Mouse (Mus musculus) stomach, postnatal 0 days (tissue): ENCODE results near the gene Fbxl12. TPM values are rescaled to one million over a fixed set of nuclear protein-coding genes. Genes with fewer than 3 reads are reported as not detected.

Source experiments
- ATAC-seq: fragments of 200-750 bp; cut with Nextera tagmentation; 2 replicates; pipeline ENCODE4 v1.8.0; 2017; ENCODE audit not compliant: low FRiP score, low TSS enrichment
- DNase-seq: peaks from one replicate; pipeline ENCODE4 v3.0.0-alpha.2; 2016; ENCODE audit warnings: low spot score
- H3K27ac ChIP-seq: fragments of 300-500 bp; sonication (generic); replicated peaks from 2 replicates; pipeline ENCODE4 v1.5.1; 2014; ENCODE audit warnings: mild to moderate bottlenecking, control low read depth
- H3K27me3 ChIP-seq: fragments of 300-500 bp; sonication (generic); 2 replicates; pipeline ENCODE4 v1.6.1; 2014; ENCODE audit warnings: low read length; ENCODE audit not compliant: control insufficient read depth, insufficient read depth
- H3K36me3 ChIP-seq: fragments of 300-500 bp; sonication (generic); 2 replicates; pipeline ENCODE4 v1.6.1; 2014; ENCODE audit warnings: low read length, mixed read lengths; ENCODE audit not compliant: control insufficient read depth, insufficient read depth
- H3K4me1 ChIP-seq: fragments of 300-500 bp; sonication (generic); replicated peaks from 2 replicates; pipeline ENCODE4 v1.6.1; 2014; ENCODE audit warnings: antibody characterized with exemption; ENCODE audit not compliant: control insufficient read depth, insufficient read depth
- H3K4me2 ChIP-seq: fragments of 300-500 bp; sonication (generic); replicated peaks from 2 replicates; pipeline ENCODE4 v1.6.1; 2014; ENCODE audit warnings: low read depth, mild to moderate bottlenecking, control low read depth, moderate library complexity
- H3K4me3 ChIP-seq: fragments of 300-500 bp; sonication (generic); 2 replicates; pipeline ENCODE4 v1.5.1; 2014; ENCODE audit warnings: low read depth, low read length, control low read depth
- H3K9ac ChIP-seq: fragments of 300-500 bp; sonication (generic); 2 replicates; pipeline ENCODE4 v1.6.1; 2014; ENCODE audit warnings: mild to moderate bottlenecking, low read length, control low read depth, mixed read lengths
- H3K9me3 ChIP-seq: fragments of 300-500 bp; sonication (generic); 2 replicates; pipeline ENCODE4 v1.6.1; 2016; ENCODE audit warnings: low read length; ENCODE audit not compliant: control insufficient read depth
- CTCF ChIP-seq: IDR thresholded peaks from 2 replicates; pipeline ENCODE4 v1.5.1; 2016; ENCODE audit warnings: antibody characterized with exemption, low read depth, mild to moderate bottlenecking, moderate library complexity
- EP300 ChIP-seq: optimal IDR thresholded peaks from 2 replicates; pipeline ENCODE3; 2016; ENCODE audit warnings: antibody characterized with exemption
- WGBS: fragments of 180-500 bp; shearing (Covaris S2); extraction: QIAGEN DNeasy Blood & Tissue Kit; methylation state at CpG from one replicate; pipeline ENCODE4 v1.1.7; 2014; 5-methylcytosine and 5-hydroxymethylcytosine counted together
- polyA plus RNA-seq: library from polyadenylated mRNA; unstranded; fragments of >200 nt; fragmentation: Nextera tagmentation; extraction: Ambion mirVana; gene quantifications from 2 replicates; pipeline ENCODE4 v1.2.1, GENCODE M21; 2015

The Fbxl12 gene
- polyA plus RNA-seq, 1 experiment from 2014 or later: 7.2 TPM

GRCm38 (mm10) chr9:20643781-20644180 lies 786 bp downstream of the Fbxl12 start:
- Histone ChIP-seq H3K4me3 (peak overlapping the region; percentile 79), H3K4me2 (peak overlapping the region; percentile 94), H3K27ac (peak overlapping the region; percentile 91), H3K27me3 (no peaks in the 10 kb centered on the region), H3K36me3 (peaks cover 3% of the 10 kb centered on the region), H3K9me3 (no peaks in the 10 kb centered on the region), H3K4me1 (no peaks in the 10 kb centered on the region), H3K9ac (peak overlapping the region; percentile 65)
- ATAC-seq (no peak), DNase-seq (no peak)
- 4% methylated on average over 13 of the region's 13 CpGs for WGBS
- no peak for TF ChIP-seq EP300
- no peak for TF ChIP-seq CTCF

- peak overlapping the region; percentile 65 for H3K9ac ChIP-seq
- peak; percentile 91 for ATAC-seq
- WGBS: 0% methylated on average over 30 of the region's 30 CpGs
- H3K4me3 ChIP-seq: peak overlapping the region; percentile 79
- peak; percentile 92 for DNase-seq
- peaks cover 10% of the 10 kb centered on the region for H3K36me3 ChIP-seq
- H3K27me3 ChIP-seq: no peaks in the 10 kb centered on the region
- no peaks in the 10 kb centered on the region for H3K9me3 ChIP-seq
- TF ChIP-seq EP300 (no peak), CTCF (peak; percentile 39; the same call in 1 of the 2 replicates)
- no peaks in the 10 kb centered on the region for H3K4me1 ChIP-seq
- peak overlapping the region; percentile 91 for H3K27ac ChIP-seq
- peak overlapping the region; percentile 94 for H3K4me2 ChIP-seq
Measured at GRCm38 (mm10) chr9:20642896-20643466, 1.6 kb downstream of the Fbxl12 start.

GRCm38 (mm10) chr9:20642101-20642895 lies 2.3 kb downstream of the Fbxl12 start, which contains the start of gene Ubl5:
TSS of gene Ubl5 (plus strand) at chr9:20642878.
- Histone ChIP-seq H3K27ac (peak within 1 kb of the TSS; percentile 91), H3K9ac (peak within 1 kb of the TSS; percentile 89), H3K4me3 (peak within 1 kb of the TSS; percentile 79), H3K27me3 (no peaks in the 10 kb centered on the region), H3K4me1 (no peaks in the 10 kb centered on the region), H3K9me3 (no peaks in the 10 kb centered on the region), H3K4me2 (peak within 1 kb of the TSS; percentile 94), H3K36me3 (peaks cover 14% of the 10 kb centered on the region)
- WGBS: 1% methylated on average over 51 of the region's 51 CpGs
- no peak for TF ChIP-seq EP300
- TF ChIP-seq CTCF: no peak
- peak; percentile 91 for DNase-seq
- ATAC-seq: peak; percentile 85

GRCm38 (mm10) chr9:20641501-20641900 lies 3.1 kb downstream of the Fbxl12 start:
- H3K27me3 ChIP-seq: no peaks in the 10 kb centered on the region
- ATAC-seq (no peak), DNase-seq (no peak)
- TF ChIP-seq CTCF (no peak), EP300 (no peak)
- peak overlapping the region; percentile 83; the same call in 1 of the 2 replicates for H3K27ac ChIP-seq
- peak overlapping the region; percentile 79 for H3K4me3 ChIP-seq
- H3K4me2 ChIP-seq: peak overlapping the region; percentile 94
- H3K9me3 ChIP-seq: no peaks in the 10 kb centered on the region
- no peaks in the 10 kb centered on the region for H3K4me1 ChIP-seq
- WGBS: 8% methylated on average over 6 of the region's 6 CpGs
- peak overlapping the region; percentile 89 for H3K9ac ChIP-seq
- peaks cover 16% of the 10 kb centered on the region for H3K36me3 ChIP-seq

- DNase-seq (no peak), ATAC-seq (no peak)
- Histone ChIP-seq H3K36me3 (peaks cover 16% of the 10 kb centered on the region), H3K27me3 (no peaks in the 10 kb centered on the region), H3K4me1 (no peaks in the 10 kb centered on the region), H3K9ac (no peak overlapping the region), H3K4me3 (no peak overlapping the region), H3K9me3 (no peaks in the 10 kb centered on the region), H3K4me2 (no peak overlapping the region), H3K27ac (no peak overlapping the region)
- 91% methylated on average over 4 of the region's 4 CpGs for whole genome bisulfite sequencing
- TF ChIP-seq EP300: no peak
- no peak for TF ChIP-seq CTCF
Measured at GRCm38 (mm10) chr9:20639486-20639885, 5.1 kb downstream of the Fbxl12 start.

- H3K27ac ChIP-seq: no peak overlapping the region
- H3K4me2 ChIP-seq: no peak overlapping the region
- H3K9me3 ChIP-seq: no peaks in the 10 kb centered on the region
- no peaks in the 10 kb centered on the region for H3K4me1 ChIP-seq
- no peak overlapping the region for H3K4me3 ChIP-seq
- DNase-seq (no peak), ATAC-seq (no peak)
- no peak for TF ChIP-seq CTCF
- no peak for TF ChIP-seq EP300
- no peaks in the 10 kb centered on the region for H3K27me3 ChIP-seq
- peaks cover 16% of the 10 kb centered on the region for H3K36me3 ChIP-seq
- H3K9ac ChIP-seq: no peak overlapping the region
- 92% methylated on average over 19 of the region's 19 CpGs for WGBS
Measured at GRCm38 (mm10) chr9:20638552-20638951, 6.0 kb downstream of the Fbxl12 start.
